ENCODE assay signal across 16 mouse cellular contexts in genomic region chr16:34248256-34248655, GRCm38 (mm10).
DNase-seq lines count a peak whose midpoint lies in the region; ATAC-seq lines count a peak whose summit lies in the region.
"Had no signal": no experiment of that assay in that cellular context is flagged by ENCODE, and none has a peak within 500 bp of the region (broad histone marks: within the 10 kb centered on the region; RNA-seq: fewer than 3 reads in every experiment).

No protein-coding gene starts in this region.

- no peak overlapping the region for H3K4me3 ChIP-seq in kidney, embryonic 15.5 days (replicated peaks)
- H3K4me3 ChIP-seq: limb, embryonic 15.5 days had no signal

- H3K4me1 ChIP-seq in kidney, embryonic 15.5 days: no peaks in the 10 kb centered on the region
- H3K4me1 ChIP-seq: limb, embryonic 15.5 days had no signal

- no peaks in the 10 kb centered on the region for H3K27me3 ChIP-seq in kidney, embryonic 15.5 days
- H3K27me3 ChIP-seq: limb, embryonic 15.5 days had no signal

- peak; percentile 7 for DNase-seq in embryo, embryonic 9.5 days (ENCODE audit: extremely low spot score)
- DNase-seq in embryo, embryonic 10.5 days (ENCODE audit: low spot score): no peak
- no peak for DNase-seq in kidney, postnatal 10 days
- peak; percentile 1 for DNase-seq in thymus, postnatal 25 days
- DNase-seq in thymus, postnatal 36 days: no peak
- no peak for DNase-seq in spleen, postnatal 10 days (ENCODE audit: low spot score in 2 of 2)
- no peak for DNase-seq in cerebellum, adult 9-11 months
- DNase-seq: cerebellum, adult 9-10 months; heart, adult 18-20 months; kidney, adult 2 months; lung, postnatal 10 days had no signal

- WGBS in kidney, embryonic 15.5 days: 71% methylated on average over 4 of the region's 4 CpGs

- no peak for ATAC-seq in kidney, embryonic 15.5 days (replicated peaks; ENCODE audit: low FRiP score)

- H3K4me2 ChIP-seq in kidney, embryonic 15.5 days: no peak overlapping the region
- H3K4me2 ChIP-seq: hindbrain, embryonic 14.5 days; limb, embryonic 15.5 days; midbrain, embryonic 11.5 days had no signal

- no peaks in the 10 kb centered on the region; the same call in 1 of the 2 replicates for H3K36me3 ChIP-seq in kidney, embryonic 15.5 days

- 0 out of 2 replicates have a peak overlapping the region, but pooled peaks have one; percentile 27 for H3K27ac ChIP-seq in kidney, embryonic 15.5 days
- H3K27ac ChIP-seq: hindbrain, embryonic 14.5 days; limb, embryonic 15.5 days; stomach, postnatal 0 days had no signal

- H3K9ac ChIP-seq in kidney, embryonic 15.5 days: no peak overlapping the region
- H3K9ac ChIP-seq: hindbrain, embryonic 14.5 days; limb, embryonic 15.5 days had no signal

- no peaks in the 10 kb centered on the region for H3K9me3 ChIP-seq in kidney, embryonic 15.5 days (replicated peaks)
- H3K9me3 ChIP-seq: limb, embryonic 15.5 days had no signal

Comparison
In these comparisons a context has a peak if more than half of its experiments do, and no peak if none do; other contexts are left out.
1. DNase-seq: peak in embryo, embryonic 9.5 days (single experiment) and thymus, postnatal 25 days (single experiment); none in embryo, embryonic 10.5 days (single experiment), kidney, postnatal 10 days (single experiment), thymus, postnatal 36 days (0 of 2), spleen, postnatal 10 days (0 of 2) and cerebellum, adult 9-11 months (single experiment).